Mouse (Mus musculus) limb, embryonic 12.5 days (tissue): ENCODE measurements around the gene Serpine1. TPM values are rescaled to one million over a fixed set of nuclear protein-coding genes. Genes with fewer than 3 reads are reported as not detected.

Experiments
- ATAC-seq: fragments of 200-750 bp; cut with Nextera tagmentation; 2 replicates; pipeline ENCODE4 v1.8.0; 2017; ENCODE audit warnings: low read depth, moderate TSS enrichment; ENCODE audit not compliant: insufficient number of reproducible peaks, insufficient read depth, low FRiP score, low TSS enrichment
- H3K27ac ChIP-seq: fragments of 300-500 bp; sonication (generic); 2 replicates; pipeline ENCODE4 v1.5.1; 2016; ENCODE audit warnings: mild to moderate bottlenecking, moderate library complexity
- H3K27me3 ChIP-seq: fragments of 300-500 bp; sonication (generic); 2 replicates; pipeline ENCODE4 v1.6.1; 2016; ENCODE audit warnings: mild to moderate bottlenecking, moderate library complexity
- H3K36me3 ChIP-seq: fragments of 300-500 bp; sonication (generic); 2 replicates; pipeline ENCODE4 v1.6.1; 2016; ENCODE audit warnings: mild to moderate bottlenecking, moderate library complexity
- H3K4me1 ChIP-seq: fragments of 300-500 bp; sonication (generic); replicated peaks from 2 replicates; pipeline ENCODE4 v1.6.1; 2016
- H3K4me2 ChIP-seq: fragments of 300-500 bp; sonication (generic); 2 replicates; pipeline ENCODE4 v1.6.1; 2016; ENCODE audit warnings: mild to moderate bottlenecking, moderate library complexity
- H3K4me3 ChIP-seq: fragments of 300-500 bp; sonication (generic); replicated peaks from 2 replicates; pipeline ENCODE4 v1.5.1; 2016; ENCODE audit warnings: mild to moderate bottlenecking
- H3K9ac ChIP-seq: fragments of 300-500 bp; sonication (generic); replicated peaks from 2 replicates; pipeline ENCODE4 v1.6.1; 2016; ENCODE audit warnings: mild to moderate bottlenecking, moderate library complexity
- H3K9me3 ChIP-seq: fragments of 300-500 bp; sonication (generic); 2 replicates; pipeline ENCODE4 v1.6.1; 2016; ENCODE audit warnings: mild to moderate bottlenecking, moderate library complexity
- WGBS: fragments of 180-500 bp; shearing (Covaris S2); methylation state at CpG from one replicate; pipeline ENCODE4 v1.1.7; 2016; 5-methylcytosine and 5-hydroxymethylcytosine counted together
- polyA plus RNA-seq: library from polyadenylated mRNA; unstranded; fragments of >200 nt; fragmentation: Nextera tagmentation; extraction: Ambion mirVana; gene quantifications from 2 replicates; pipeline ENCODE4 v1.2.1, GENCODE M21; 2016

Gene Serpine1
- polyA plus RNA-seq, 1 experiment from 2014 or later: 0.44 TPM

DNA sequence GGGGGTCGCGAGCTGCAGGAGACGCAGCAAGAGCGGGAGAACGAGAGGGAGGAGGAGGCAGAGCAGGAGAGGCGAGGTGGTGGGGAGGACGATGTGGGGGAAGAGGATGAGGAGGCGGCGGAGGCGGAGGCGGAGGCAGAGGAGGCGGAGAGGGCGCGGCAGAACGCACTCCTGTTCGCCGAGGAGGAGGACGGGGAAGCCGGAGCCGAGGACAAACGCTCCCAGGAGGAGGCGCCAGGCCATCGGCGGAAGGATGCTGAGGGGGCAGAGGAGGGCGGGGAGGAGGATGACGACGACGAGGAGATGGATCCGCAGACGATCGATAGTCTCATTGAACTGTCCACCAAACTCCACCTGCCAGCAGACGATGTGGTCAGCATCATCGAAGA is 40.0 kb downstream of the Serpine1 start:
- peak overlapping the region; percentile 46 for H3K4me3 ChIP-seq
- no peaks in the 10 kb centered on the region for H3K9me3 ChIP-seq
- peaks cover 78% of the 10 kb centered on the region for H3K27me3 ChIP-seq
- H3K36me3 ChIP-seq: peaks cover 23% of the 10 kb centered on the region
- no peak for ATAC-seq
- H3K4me1 ChIP-seq: peaks cover 39% of the 10 kb centered on the region
- no peak overlapping the region for H3K27ac ChIP-seq
- H3K9ac ChIP-seq: no peak overlapping the region; the same call in 1 of the 2 replicates
- H3K4me2 ChIP-seq: peak overlapping the region; percentile 99
- 0% methylated on average over 32 of the region's 33 CpGs for WGBS

DNA sequence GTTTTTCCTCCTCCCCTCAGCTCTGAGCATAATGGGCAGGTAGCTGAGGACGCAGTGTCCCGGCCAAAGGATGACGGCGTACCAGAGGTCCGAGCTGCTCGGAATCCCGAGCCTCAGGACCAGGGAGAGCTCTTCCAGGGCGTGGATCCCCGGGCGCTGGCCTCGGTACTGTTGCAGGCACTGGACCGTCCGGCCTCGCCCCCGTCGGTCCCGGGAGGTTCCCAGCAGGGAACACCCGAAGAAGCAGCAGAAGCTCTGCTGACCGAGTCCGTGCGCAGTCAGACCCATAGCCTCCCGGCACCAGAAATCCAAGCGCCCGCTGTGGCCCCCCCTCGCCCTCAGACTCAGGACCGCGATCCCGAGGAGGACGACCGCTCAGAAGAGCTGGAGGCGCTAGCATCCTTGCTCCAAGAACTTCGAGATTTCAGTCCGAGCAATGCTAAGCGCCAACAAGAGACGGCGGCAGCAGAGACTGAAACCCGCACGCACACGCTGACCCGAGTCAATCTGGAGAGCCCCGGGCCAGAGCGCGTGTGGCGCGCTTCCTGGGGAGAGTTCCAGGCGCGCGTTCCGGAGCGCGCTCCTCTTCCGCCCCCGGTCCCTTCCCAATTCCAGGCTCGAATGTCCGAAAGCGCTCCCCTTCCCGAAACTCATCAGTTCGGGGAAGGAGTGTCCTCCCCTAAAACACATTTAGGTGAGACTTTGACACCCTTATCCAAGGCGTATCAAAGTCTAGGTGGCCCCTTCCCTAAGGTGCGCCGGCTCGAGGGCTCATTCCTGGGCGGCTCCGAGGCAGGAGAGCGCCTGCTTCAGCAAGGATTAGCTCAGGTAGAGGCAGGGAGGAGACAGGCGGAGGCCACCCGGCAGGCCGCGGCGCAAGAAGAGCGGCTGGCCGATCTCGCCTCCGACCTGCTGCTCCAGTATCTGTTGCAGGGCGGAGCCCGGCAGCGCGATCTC is 40.7 kb downstream of the Serpine1 start:
- 2% methylated on average over 78 of the region's 78 CpGs for WGBS

DNA sequence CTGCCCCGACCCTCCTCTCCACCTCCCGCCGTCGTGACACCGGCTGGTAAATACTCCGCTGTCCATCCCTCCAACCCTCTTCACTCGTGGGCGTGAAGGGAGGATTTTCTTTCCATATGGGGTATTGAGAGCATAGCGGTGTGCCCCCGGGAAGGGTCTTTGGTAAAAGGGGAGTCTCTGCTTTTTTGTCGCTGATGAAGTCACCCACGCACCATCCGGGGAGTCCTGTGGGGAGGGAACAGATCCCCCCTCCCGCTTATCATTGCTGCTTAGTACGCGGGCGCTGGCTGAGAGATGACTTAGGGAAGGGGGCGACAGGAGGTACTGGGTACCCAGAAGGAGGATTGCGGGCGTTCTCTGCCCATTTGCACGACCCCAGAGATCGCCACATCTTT is 41.7 kb downstream of the Serpine1 start:
- no peak for ATAC-seq
- Histone ChIP-seq H3K4me2 (peak overlapping the region; percentile 63), H3K36me3 (peaks cover 7% of the 10 kb centered on the region), H3K27me3 (peaks cover 91% of the 10 kb centered on the region), H3K9ac (no peak overlapping the region), H3K27ac (no peak overlapping the region), H3K4me3 (peak overlapping the region; percentile 35), H3K9me3 (no peaks in the 10 kb centered on the region), H3K4me1 (peaks cover 39% of the 10 kb centered on the region)
- 15% methylated on average over 22 of the region's 22 CpGs for WGBS

More for the DNA sequence above, 40.7 kb downstream of the Serpine1 start:
- Histone ChIP-seq H3K4me1 (peaks cover 39% of the 10 kb centered on the region), H3K27me3 (peaks cover 85% of the 10 kb centered on the region), H3K4me3 (peak overlapping the region; percentile 46), H3K36me3 (peaks cover 16% of the 10 kb centered on the region), H3K9me3 (no peaks in the 10 kb centered on the region), H3K4me2 (peak overlapping the region; percentile 99), H3K27ac (no peak overlapping the region), H3K9ac (no peak overlapping the region; the same call in 1 of the 2 replicates)
- no peak for ATAC-seq

DNA sequence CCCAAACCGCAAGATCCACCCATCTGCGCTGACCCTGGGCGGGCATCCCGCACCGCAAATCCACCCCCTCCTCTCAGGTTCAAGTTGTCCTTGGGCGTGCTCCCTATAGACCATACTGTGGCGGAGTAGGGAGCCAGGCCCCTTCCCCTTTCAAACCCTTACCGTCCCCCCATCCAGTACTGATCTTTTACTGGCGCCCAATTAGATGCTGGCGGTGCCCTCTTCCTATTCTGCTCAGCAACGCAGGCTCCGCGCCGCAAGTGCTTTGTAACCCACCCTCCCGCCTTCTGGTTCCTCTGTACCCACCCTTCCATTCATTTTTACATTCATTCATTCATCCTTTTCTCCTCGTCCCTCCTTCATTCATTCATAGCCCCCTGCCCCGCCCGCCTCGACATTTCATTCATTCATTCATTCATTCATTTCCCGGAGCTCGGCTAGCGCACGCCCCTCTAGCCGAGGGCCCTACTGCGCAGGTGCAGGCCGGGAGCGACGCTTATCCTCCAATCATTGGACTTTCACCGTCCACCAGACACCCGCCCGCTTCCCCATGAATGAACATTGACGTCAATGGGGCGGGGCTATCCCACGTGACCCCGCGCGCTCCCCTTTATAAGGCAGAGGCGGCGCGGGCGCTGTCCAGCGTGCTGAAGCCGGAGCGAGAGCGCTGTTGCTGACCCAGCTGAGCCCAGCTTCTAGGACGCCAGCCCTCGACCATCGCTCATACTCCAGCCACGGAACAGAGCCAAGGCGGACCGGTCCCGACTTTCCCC is 42.2 kb downstream of the Serpine1 start:
- under 1% methylated on average over 52 of the region's 52 CpGs for WGBS
- H3K27ac ChIP-seq: no peak overlapping the region
- peaks cover 39% of the 10 kb centered on the region for H3K4me1 ChIP-seq
- peak; percentile 47 for ATAC-seq
- H3K9ac ChIP-seq: no peak overlapping the region
- H3K36me3 ChIP-seq: 0 out of 2 replicates have a peak, but pooled peaks cover 1% of the 10 kb centered on the region
- peak overlapping the region; percentile 35 for H3K4me3 ChIP-seq
- H3K27me3 ChIP-seq: peaks cover 97% of the 10 kb centered on the region
- no peaks in the 10 kb centered on the region for H3K9me3 ChIP-seq
- H3K4me2 ChIP-seq: peak overlapping the region; percentile 63

DNA sequence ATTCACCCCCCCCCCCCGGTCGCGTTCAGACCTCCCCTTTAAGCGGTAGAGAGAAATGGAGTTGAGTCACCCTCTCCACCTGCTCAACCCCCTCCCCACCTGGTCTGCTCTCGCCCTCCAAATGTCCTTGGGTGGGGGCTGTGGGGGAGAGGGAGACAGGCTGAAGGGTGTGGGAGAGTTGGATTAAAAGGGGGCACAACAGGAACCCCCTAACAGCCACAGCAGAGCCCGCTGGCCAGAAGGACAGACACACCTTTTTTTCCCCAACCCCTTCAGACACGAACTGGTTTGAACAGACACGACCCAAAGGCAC is 42.8 kb downstream of the Serpine1 start:
- H3K4me3 ChIP-seq: peak overlapping the region; percentile 35
- H3K27me3 ChIP-seq: peaks cover 99% of the 10 kb centered on the region

DNA sequence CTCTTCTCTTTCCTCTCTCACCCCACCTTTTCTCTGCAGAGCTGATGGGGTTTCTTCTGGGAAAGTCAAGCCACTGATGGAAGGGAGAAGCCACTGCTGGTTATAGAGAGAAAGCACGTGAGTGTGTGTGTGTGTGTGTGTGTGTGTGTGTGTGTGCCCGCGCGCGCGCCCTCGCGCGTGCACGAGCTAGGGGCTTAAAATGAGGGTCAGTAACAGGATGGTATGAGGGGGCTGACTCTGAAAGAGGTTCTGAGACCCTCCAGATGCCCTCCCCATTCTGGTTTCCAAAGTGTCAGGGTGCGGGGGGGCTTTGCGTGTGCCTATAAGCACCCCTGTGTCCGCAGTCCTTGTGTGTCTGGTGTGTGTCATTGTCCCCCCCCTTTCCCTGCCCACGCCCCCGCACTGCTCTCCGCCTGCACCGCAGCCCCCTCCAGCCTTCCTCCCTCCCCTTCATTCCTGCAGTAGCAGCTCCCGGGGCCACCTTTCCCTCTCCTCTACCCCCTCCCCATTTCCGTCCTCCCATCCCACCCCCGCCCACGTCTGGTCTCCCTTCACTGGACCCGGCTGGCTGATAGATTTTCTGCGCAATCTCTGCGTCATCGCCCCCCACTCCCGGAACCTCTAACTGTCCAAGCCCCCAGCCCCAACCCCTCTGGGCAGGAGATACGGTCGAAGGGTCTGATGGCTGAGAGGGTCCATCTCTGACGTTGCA is 43.4 kb downstream of the Serpine1 start:
- ATAC-seq: no peak
- Histone ChIP-seq H3K36me3 (no peaks in the 10 kb centered on the region), H3K27me3 (peaks cover 99% of the 10 kb centered on the region), H3K4me3 (0 out of 2 replicates have a peak overlapping the region, but pooled peaks have one; percentile 3), H3K9ac (no peak overlapping the region), H3K4me1 (peaks cover 39% of the 10 kb centered on the region), H3K9me3 (no peaks in the 10 kb centered on the region), H3K27ac (no peak overlapping the region), H3K4me2 (no peak overlapping the region)
- WGBS: 5% methylated on average over 29 of the region's 29 CpGs

More for the DNA sequence above, 42.8 kb downstream of the Serpine1 start:
- no peak for ATAC-seq
- WGBS: 0% methylated on average over 8 of the region's 8 CpGs
- H3K4me1 ChIP-seq: peaks cover 39% of the 10 kb centered on the region
- no peaks in the 10 kb centered on the region for H3K9me3 ChIP-seq
- no peak overlapping the region for H3K27ac ChIP-seq
- H3K36me3 ChIP-seq: no peaks in the 10 kb centered on the region
- H3K4me2 ChIP-seq: peak overlapping the region; percentile 63
- H3K9ac ChIP-seq: no peak overlapping the region

DNA sequence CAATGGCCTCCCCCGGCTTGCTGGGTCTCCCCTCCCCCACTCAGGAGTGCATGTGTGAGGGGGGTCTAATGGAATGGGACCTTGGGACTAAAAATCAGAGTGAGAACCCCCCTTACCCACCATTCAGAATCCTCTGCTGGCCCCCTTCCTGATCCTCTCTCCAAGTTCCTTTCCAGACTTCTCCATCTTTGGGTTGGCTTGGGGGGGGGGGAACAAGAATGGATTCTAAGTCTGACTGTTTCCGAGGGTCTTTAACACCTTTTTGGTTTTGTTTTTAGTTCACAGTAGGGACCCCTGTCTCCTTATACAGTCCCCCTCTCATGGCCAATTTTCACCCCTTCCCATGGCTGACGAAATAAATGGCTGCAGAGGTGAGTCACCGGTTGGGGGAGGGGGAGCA is 46.0 kb downstream of the Serpine1 start, which contains the start of gene Vgf:
Gene Vgf (plus strand): TSS at position 301 of the 400 bp plus-strand sequence.
- ATAC-seq: no peak
- no peaks in the 10 kb centered on the region for H3K36me3 ChIP-seq
- H3K4me3 ChIP-seq: no peak within 1 kb of the TSS
- peaks cover 73% of the 10 kb centered on the region for H3K27me3 ChIP-seq
- no peak within 1 kb of the TSS for H3K4me2 ChIP-seq
- H3K9ac ChIP-seq: no peak within 1 kb of the TSS
- peaks cover 18% of the 10 kb centered on the region for H3K4me1 ChIP-seq
- no peaks in the 10 kb centered on the region for H3K9me3 ChIP-seq
- H3K27ac ChIP-seq: no peak within 1 kb of the TSS
- 22% methylated on average over 4 of the region's 4 CpGs for WGBS

DNA sequence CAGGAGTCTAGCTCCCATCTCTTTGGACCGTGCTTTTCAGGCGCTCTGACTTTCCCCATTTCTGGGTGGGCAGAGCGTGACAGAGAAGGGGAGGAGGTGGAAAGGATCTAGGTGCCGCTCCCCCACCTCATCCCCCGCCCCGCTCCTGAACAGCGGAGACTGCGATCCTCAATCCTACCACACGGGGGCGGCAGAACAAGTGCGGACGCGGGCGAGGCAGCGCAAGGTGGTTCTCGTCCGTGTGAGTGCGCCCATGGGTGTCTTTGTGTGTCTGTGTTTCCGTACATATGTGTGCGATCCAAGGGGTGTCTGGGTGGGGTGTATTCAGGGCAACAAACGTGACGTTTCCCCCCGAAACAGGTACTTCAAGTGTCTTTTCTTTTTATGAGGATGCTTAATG is 46.9 kb downstream of the Serpine1 start:
- Histone ChIP-seq H3K9ac (no peak overlapping the region), H3K27ac (no peak overlapping the region), H3K9me3 (no peaks in the 10 kb centered on the region), H3K4me3 (no peak overlapping the region), H3K4me2 (no peak overlapping the region), H3K27me3 (peaks cover 70% of the 10 kb centered on the region), H3K4me1 (peaks cover 12% of the 10 kb centered on the region), H3K36me3 (no peaks in the 10 kb centered on the region)
- no peak for ATAC-seq
- WGBS: under 1% methylated on average over 23 of the region's 23 CpGs

DNA sequence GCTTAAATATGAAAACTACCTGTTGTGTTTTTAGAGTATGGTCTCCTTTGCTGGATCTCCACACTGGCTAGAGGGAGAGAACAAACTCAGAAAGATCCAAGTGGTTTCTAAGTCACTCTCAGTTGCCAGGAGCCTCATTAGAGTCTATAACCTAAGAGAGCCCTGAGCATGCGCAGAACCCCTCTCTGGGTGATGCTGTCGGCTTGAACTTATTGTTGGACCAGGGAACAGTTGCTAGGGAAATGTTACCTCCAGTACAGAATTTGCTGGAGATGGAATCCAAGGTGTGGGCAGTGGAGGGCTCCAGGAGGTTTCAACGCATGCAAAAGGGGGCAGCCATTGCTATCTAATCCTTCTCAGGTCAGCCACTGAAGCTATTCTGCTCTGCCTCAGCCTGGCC is 47.8 kb downstream of the Serpine1 start:
- H3K9ac ChIP-seq: no peak overlapping the region
- H3K27me3 ChIP-seq: peaks cover 64% of the 10 kb centered on the region
- no peaks in the 10 kb centered on the region for H3K9me3 ChIP-seq
- no peak overlapping the region for H3K4me2 ChIP-seq
- ATAC-seq: no peak
- no peak overlapping the region for H3K27ac ChIP-seq
- peaks cover 6% of the 10 kb centered on the region; the same call in 1 of the 2 replicates for H3K4me1 ChIP-seq
- WGBS: 57% methylated on average over 3 of the region's 3 CpGs
- no peaks in the 10 kb centered on the region for H3K36me3 ChIP-seq
- no peak overlapping the region for H3K4me3 ChIP-seq

DNA sequence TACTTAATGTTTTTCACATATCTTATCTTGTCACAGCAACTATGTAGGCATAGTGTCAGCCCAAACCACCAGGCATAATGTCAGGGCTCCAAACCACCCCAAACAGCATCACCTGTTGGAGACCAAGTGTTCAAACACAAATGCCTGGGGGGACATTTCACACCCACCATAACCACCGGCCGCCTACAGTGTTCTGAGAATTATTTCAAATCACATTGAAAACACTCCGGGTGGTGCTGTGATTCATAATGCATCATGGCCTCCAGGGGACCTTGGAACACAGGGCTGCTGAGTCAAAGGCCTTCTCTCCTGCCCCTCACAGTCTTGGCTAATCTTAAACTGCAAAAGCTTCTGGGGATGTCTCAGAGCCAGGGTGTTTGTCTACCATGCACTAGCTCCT is 56.2 kb downstream of the Serpine1 start:
- WGBS: 86% methylated on average over 3 of the region's 3 CpGs
- Histone ChIP-seq H3K4me1 (no peaks in the 10 kb centered on the region), H3K27ac (no peak overlapping the region), H3K27me3 (peaks cover 9% of the 10 kb centered on the region), H3K36me3 (no peaks in the 10 kb centered on the region), H3K9me3 (no peaks in the 10 kb centered on the region), H3K9ac (no peak overlapping the region), H3K4me3 (no peak overlapping the region), H3K4me2 (no peak overlapping the region)
- ATAC-seq: no peak
